Mouse (Mus musculus) cerebellum, adult 8-10 months (tissue): Measurements from ENCODE around the gene Cbarp.

Source experiments
- DNase-seq: peaks from one replicate; pipeline ENCODE4 v3.0.0; 2022

Cbarp gene

DNA sequence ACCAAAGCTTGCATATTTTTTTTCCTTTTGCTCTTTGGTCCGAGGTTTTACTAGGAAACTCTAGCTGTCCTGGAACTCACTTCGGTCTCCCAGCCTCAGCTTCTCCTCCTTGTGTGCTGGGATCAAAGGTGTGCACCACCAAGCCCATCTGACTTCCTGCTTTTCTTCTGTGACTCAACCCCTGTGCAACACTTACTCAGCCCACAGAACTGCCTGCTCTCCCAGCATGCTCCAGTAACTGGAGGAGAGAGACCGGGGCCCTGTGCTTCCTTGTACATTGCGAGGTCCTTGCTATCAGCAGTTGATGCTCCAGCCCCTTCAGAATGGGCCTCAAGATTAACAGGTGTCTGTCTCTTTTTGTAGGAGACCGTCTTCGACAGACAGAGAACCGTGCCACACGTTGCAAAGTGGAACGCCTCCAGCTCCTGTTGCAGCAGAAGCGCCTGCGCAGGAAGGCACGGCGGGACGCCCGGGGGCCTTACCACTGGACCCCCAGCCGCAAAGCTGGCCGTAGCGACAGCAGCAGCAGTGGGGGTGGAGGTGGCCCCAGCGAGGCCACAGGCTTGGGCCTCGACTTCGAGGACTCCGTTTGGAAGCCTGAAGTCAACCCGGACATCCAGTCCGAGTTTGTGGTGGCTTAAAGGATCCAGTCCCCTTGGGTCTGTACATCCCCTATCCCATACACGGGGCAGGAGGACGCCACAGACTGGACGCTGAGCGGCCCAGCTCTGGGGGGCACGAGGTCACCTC lies 15.5 kb upstream of the Cbarp start:
- no peak for DNase-seq

DNA sequence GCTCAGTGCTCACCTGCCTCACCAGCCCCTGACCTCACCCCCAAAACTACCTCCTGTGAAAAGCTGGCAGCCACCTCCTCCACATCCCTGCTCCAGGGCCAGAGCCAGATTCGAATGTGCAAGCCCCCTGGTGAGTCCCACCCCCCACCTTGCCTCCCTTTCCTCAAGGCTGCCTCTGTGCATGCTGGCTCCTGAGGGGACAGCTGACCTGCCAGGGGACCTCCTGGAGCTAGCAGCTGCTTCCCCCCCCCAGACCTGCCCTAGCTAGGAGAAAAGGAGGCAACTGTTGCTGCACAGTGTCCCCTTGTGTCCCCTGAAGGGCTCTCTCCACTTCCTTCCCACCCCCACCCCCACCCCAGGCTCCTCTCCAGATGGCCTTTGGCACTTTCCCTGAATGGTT lies 14.6 kb upstream of the Cbarp start:
- DNase-seq = no peak

- no peak for DNase-seq
Observed at GRCm38 (mm10) chr10:80154384-80154783, 13.7 kb upstream of the Cbarp start.

DNA sequence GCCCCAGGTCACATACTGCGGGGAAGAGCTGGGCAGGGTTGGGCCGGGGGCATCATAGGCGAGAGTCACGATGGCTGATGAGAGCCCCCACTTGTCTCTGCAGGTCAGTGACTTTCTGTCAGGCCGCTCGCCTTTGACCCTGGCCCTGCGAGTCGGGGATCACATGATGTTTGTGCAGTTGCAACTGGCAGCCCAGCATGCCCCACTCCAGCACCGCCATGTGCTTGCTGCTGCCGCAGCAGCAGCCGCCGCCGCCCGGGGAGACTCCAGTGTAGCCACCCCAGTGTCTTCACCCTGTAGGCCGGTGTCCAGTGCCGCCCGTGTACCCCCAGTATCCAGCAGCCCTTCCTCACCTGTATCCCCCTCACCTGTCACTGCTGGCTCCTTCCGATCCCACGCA lies 13.1 kb upstream of the Cbarp start:
- DNase-seq = no peak

DNA sequence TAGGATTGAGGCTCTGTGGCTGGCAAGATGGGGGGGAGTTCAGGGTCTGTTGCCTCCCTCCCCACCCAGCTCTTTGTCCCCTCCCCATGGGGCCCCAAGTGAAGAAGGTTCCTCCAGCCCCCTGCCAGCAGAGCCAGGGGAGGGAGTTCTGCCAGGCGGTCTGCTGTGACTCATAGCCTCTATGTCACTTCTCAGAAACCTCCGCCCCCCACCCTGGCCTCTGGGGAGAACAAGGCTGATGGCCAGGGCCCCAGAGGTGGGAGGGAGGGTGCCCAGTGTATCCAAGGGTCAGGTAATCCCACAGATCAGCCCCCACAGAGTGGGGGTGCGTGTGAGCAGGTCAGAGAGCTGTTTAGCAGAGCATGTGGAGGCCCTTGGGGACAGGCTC lies 12.2 kb upstream of the Cbarp start:
- DNase-seq = no peak

DNA sequence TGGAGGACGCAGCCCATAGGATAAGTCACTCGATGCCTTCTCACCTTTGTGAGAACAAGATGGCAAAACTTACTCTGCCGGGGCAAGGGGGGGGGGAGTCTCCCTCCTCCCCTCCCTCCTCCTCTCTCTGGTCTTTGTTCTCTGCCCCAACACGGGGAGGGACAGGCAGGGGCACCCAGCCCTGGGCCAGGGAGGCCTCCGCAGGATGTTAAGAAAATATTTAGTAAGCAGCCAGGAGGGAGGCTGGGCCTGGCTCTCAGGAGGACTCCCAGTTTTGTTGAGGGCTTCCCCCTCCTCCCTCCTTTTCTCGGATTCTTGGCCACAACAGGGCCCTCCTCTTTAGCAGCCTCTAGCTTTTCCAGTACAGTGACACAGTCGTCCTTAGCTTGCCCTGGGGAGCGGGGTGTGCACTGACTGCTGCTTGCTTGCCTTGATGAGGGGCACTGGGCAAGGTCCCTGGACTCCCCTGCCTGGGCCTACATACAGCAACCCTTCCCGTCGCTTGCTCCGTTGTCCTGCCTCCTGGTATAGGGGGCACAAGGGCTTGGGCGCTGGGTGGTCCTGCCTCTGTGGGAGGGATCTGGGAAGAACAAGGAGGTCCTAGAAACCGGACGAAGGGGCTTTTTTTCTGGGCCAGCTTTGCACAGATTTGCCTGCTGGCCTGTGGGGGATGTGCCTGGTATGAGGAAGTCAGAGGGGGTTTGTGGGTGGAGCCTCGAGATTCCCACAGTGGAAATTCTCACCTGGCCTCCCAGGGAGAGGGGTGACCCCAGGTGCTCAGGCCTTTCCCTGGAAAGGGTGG lies 11.6 kb upstream of the Cbarp start:
- no peak for DNase-seq

- DNase-seq = peak; percentile 62
Observed at GRCm38 (mm10) chr10:80151211-80152034, 10.8 kb upstream of the Cbarp start.

- DNase-seq = peak; percentile 75
Observed at GRCm38 (mm10) chr10:80150226-80151210, 9.9 kb upstream of the Cbarp start.

- DNase-seq = peak; percentile 94
Observed at GRCm38 (mm10) chr10:80149291-80150225, 8.9 kb upstream of the Cbarp start.

DNA sequence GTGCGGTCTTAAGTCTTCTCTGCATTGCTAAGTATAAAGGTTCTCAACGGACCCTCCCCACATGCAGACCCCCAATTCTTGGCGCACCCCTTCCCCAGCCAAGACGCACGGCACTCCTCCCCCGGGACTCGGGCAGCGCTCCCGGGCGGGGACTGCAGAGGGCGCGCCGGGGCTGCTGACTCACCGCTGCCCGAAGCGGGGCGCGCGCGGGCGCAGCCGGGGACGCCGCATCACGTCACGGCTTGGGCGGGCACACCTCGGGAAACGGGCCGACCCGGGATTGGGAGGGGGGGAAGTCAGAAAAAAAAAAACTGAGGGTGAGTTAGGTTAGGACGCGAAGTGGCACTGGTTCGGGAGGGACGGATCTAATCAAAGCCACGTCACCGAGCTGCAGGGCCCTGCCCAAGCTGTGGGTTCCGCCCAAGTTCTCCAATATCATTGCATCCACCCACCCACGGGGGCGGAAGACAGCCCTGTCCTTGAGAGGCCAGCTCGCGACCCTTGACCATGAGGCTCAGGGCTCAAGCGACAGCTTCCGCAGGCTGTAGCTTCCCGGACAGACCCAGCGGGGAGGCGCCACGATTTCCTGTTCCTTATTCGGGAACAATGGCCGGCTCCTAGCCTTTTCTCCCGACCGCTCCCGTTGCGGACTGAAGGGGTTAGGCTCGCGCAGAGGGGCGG lies 8.1 kb upstream of the Cbarp start:
- DNase-seq = peak; percentile 96

- peak; percentile 79 for DNase-seq
Observed at GRCm38 (mm10) chr10:80147719-80148601, 7.3 kb upstream of the Cbarp start, which contains the start of gene Midn. Gene Midn (plus strand): TSS chr10:80148272.

- DNase-seq = peak; percentile 51
Observed at GRCm38 (mm10) chr10:80147146-80147718, 6.6 kb upstream of the Cbarp start.

DNA sequence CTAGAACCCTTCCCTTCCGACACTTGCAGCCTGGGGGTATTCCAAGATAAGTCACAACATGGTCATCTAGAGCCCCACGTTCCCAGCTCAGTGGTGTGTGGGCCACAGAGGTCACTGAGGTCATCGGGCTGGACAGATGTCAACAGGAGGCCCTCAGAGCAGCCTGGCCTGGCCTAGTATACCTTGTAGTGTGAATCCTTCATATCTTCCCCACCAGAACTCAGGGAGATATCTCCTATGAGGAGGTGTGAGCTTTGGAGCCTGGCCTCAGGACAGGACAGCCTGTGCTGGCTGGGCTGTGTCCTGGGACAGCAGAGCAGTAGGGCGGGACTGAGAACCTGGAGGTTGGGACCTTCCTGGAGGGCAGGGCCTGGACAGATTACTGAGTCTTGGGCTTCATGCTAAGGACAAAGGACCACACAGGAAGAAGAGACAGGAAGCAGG lies 6.0 kb upstream of the Cbarp start:
- peak; percentile 50 for DNase-seq

DNA sequence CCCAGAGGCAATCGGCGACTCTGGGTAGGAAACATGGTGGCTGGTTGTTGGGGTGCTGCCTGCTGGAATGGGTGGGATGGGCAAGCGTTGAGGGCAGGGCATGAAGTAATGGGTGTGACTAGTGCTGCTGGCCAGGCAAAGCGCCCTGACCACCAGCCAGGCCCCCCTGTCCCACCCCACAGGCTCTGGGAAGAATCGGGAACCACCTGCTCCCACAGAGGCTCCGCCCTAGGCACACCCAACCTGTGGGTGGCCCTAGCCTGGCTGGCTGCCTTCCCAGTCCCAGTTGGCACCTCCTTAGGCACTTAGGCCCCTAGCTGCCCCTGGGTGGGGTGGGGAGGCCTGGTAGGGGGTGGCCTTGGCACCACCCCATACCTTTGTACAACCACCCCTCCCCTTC lies 5.3 kb upstream of the Cbarp start:
- peak; percentile 66 for DNase-seq

DNA sequence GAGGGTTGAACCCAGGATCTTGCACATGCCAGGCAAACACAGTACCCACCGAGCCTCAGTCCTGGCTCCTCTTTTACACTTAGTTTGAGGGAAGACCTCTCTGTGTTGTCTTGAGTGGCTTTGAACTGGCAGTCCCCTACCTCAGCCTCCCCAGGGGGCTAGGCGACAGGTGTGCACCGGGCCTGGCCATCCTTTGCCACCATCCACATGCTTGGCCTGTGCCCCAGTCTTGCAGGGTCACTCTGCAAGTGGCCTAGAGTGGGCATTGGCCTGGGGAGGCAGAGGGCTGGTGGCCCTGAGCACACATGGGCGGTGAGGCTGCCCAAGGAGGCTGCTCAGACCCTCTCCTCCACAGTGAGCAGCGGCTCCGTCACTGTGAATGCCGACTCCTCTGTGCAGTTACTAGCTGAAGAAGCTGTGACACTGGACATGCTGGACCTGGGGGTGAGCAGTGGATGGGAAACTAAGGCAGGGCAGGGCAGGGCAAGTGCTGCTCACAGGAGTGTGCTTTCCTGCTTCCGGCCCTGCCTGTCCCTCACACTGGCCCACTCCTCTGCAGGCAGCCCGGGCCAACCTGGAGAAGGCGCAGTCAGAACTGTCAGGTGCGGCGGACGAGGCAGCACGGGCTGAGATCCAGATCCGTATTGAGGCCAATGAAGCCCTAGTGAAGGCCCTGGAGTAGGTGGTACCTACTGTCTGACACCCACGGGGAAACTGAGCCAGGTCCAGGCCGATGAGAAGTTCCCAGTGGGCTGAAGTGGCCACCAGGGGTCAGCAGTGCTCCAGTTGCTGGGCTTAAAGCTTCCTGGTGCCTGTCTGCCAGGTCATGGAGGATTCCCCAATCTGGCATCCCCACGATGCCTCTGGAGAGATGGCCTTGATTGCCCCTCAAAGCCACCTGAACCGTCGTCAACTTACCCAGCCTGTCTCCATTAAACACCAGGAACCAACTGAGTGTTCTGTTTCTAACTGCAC lies 4.5 kb upstream of the Cbarp start:
- DNase-seq = peak; percentile 84

GRCm38 (mm10) chr10:80144159-80144558 lies 3.5 kb upstream of the Cbarp start:
- DNase-seq = peak; percentile 37

DNA sequence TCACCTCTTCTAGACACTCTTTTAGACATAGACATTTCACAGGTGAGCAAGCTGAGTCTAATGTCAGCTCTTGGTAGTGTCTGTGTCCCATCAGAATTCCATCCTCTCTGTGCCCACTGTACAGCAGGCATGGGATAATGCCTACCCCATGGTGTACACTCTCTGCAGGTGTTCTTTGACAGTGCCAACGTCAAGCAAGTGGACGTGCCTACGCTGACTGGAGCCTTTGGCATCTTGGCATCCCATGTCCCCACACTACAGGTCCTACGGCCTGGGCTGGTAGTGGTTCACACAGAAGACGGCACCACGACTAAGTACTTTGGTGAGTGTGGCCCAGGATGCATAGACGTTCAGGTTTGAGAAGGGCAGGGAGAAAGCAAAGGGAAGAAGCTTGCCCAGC lies 3.0 kb upstream of the Cbarp start:
- DNase-seq = peak; percentile 47

DNA sequence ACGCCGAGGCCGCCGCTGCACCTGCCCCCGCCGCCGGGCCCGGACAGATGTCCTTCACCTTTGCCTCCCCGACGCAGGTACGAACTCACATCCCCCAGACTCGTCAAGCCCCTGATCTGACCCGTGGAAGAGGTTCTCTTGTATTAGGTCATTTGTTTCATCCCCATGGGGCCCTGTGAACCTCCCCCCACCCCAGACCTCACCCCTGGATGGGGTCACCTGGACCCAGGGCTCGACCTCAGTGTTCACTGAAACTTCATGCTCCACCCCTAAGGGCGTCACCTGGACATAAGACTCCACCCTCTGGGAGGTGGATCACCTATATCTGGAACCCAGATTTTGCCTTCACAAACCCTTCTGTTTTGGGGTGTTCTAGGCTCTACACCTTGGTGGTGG lies 1.9 kb upstream of the Cbarp start:
- no peak for DNase-seq
